Mouse (Mus musculus) kidney, embryonic 15.5 days (tissue): ENCODE measurements at regions not wholly inside any gene's neighbourhood (a gene's known extent, or its start where the extent isn't known, plus 50 kb on each side); places are given as distances from the start of the nearest gene placed in this dataset.

Experiments used
- ATAC-seq: fragments of 200-750 bp; cut with Nextera tagmentation; replicated peaks from 2 replicates; pipeline ENCODE4 v1.8.0; 2017; ENCODE audit warnings: moderate TSS enrichment; ENCODE audit not compliant: low FRiP score
- H3K27ac ChIP-seq: fragments of 300-500 bp; sonication (generic); 2 replicates; pipeline ENCODE4 v1.5.1; 2015; ENCODE audit warnings: mild to moderate bottlenecking, inconsistent platforms
- H3K27me3 ChIP-seq: fragments of 300-500 bp; sonication (generic); 2 replicates; pipeline ENCODE4 v1.6.1; 2015; ENCODE audit warnings: inconsistent platforms
- H3K36me3 ChIP-seq: fragments of 300-500 bp; sonication (generic); 2 replicates; pipeline ENCODE4 v1.6.1; 2015; ENCODE audit warnings: inconsistent platforms
- H3K4me1 ChIP-seq: fragments of 300-500 bp; sonication (generic); 2 replicates; pipeline ENCODE4 v1.6.1; 2015; ENCODE audit warnings: inconsistent platforms
- H3K4me2 ChIP-seq: fragments of 300-500 bp; sonication (generic); 2 replicates; pipeline ENCODE4 v1.6.1; 2015; ENCODE audit warnings: moderate library complexity, mild to moderate bottlenecking, inconsistent platforms
- H3K4me3 ChIP-seq: fragments of 300-500 bp; sonication (generic); replicated peaks from 2 replicates; pipeline ENCODE4 v1.5.1; 2015; ENCODE audit warnings: mild to moderate bottlenecking, inconsistent platforms
- H3K9ac ChIP-seq: fragments of 300-500 bp; sonication (generic); 2 replicates; pipeline ENCODE4 v1.6.1; 2015; ENCODE audit warnings: mild to moderate bottlenecking, inconsistent platforms
- H3K9me3 ChIP-seq: fragments of 300-500 bp; sonication (generic); replicated peaks from 2 replicates; pipeline ENCODE4 v1.6.1; 2016; ENCODE audit warnings: inconsistent platforms
- WGBS: fragments of 180-500 bp; shearing (Covaris S2); methylation state at CpG from one replicate; pipeline ENCODE4 v1.1.7; 2015; ENCODE audit warnings: mixed read lengths; 5-methylcytosine and 5-hydroxymethylcytosine counted together

DNA sequence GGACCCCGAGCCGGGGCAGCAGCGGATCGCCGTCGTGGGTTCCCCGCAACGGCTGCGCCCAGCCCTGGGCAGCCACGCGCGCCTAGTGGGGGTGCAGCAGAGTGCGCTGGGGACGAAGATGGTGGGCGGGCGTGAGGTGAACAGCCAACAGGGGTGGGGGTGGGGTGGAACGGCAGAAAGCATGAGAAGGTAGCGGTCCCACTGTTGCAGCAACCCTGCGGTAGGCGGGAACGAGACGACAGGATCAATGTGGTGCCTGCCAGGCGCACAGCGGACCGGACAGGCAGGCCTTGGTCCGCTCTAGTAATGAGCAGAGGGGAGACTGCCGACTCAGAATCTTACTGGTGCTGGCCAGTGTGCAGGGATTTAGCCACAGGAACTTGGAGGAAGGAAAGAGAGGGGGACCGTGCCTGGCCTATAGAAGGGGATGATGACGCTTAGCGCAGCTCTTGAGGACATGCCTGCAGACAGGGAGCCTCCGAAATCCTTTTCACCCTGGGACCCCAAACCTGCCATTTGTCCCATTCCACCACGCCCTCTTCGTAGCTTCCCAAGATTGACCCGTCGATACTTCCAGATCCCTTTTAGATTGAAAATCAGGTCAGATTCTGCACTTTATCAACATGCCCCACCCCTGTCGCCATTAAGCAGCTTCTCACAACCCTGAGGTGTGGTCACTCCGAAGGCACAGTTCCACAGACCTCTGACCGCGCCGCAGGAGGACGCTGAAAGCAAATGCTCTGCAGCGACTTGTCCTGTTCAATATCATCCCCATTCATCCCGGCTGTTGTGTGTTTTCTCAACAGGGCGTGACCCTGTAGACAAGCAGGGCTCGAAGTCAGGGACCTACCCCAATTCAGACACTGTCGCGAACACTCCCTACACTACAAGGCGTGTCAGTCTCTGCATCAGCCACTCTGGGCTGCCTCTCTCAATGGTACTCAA is 177.4 kb upstream of the Topaz1 start:
- H3K27me3 ChIP-seq, result peaks cover 90% of the 10 kb centered on the region
- H3K9me3 ChIP-seq, result no peaks in the 10 kb centered on the region
- no peak for ATAC-seq
- WGBS, result under 1% methylated on average over 48 of the region's 48 CpGs
- H3K36me3 ChIP-seq, result no peaks in the 10 kb centered on the region
- no peak overlapping the region for H3K27ac ChIP-seq
- H3K9ac ChIP-seq, result no peak overlapping the region
- H3K4me2 ChIP-seq, result peak overlapping the region; percentile 76
- peaks cover 38% of the 10 kb centered on the region for H3K4me1 ChIP-seq
- H3K4me3 ChIP-seq, result peak overlapping the region; percentile 38

DNA sequence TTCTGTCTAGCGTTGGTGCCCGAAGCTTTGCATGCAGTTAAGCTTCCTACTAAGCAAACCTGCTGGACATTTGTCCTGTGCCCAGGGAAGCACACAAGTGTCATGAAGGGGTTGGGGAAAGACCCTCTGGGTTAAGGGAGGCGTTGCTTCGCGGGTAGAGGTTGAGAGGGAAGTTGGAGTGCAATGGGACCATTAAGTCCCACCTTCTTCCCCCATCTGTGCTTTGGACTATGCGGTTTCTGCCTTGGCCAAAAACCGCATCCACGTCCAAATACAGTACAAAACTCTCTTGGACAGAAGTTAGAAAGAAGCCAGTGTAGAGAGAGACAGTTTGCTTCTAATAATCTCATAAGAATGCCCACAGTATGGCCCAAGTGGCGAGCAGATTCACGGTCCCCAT is 176.1 kb upstream of the Topaz1 start:
- Histone ChIP-seq H3K4me1 (peaks cover 38% of the 10 kb centered on the region), H3K9me3 (no peaks in the 10 kb centered on the region), H3K4me3 (0 out of 2 replicates have a peak overlapping the region, but pooled peaks have one; percentile 58), H3K27me3 (peaks cover 95% of the 10 kb centered on the region), H3K27ac (no peak overlapping the region), H3K9ac (no peak overlapping the region), H3K4me2 (peak overlapping the region; percentile 96), H3K36me3 (no peaks in the 10 kb centered on the region)
- ATAC-seq, result no peak
- 5% methylated on average over 10 of the region's 10 CpGs for WGBS

DNA sequence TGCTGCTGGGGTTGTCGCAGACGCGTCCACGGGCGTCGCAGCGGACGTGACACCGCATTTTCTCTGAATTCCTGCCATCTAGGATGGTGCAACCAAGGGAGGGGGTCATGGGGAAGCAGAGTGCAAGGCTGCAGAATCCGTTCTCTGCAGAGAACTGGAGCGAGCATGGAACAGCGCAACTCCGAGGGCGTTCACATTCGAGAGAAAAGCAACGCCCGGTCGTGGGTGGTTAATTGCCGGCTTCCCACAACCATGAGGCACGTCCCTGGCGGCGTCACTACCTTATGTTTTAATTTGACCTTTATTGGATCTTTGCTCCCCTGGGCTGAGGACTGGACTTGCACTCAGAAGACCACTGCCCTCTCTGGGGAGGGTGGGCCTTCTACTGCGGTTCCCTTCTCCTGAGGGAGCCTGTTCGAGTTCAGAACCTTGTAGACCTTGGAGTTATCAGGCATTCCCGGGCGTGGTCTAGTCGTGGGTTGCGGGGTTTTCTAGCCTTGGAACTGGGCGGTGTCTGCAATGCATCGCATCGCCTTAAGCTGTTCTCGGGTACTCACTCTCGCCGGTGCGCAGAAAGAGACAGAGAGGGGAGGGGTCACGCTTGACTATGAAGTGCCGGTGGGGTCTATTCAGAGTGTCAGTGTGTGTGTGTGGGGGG is 175.6 kb upstream of the Topaz1 start:
- peak; percentile 14 for ATAC-seq
- Histone ChIP-seq H3K9me3 (no peaks in the 10 kb centered on the region), H3K36me3 (no peaks in the 10 kb centered on the region), H3K27me3 (peaks cover 97% of the 10 kb centered on the region), H3K4me1 (peaks cover 38% of the 10 kb centered on the region), H3K4me3 (peak overlapping the region; percentile 58), H3K9ac (no peak overlapping the region), H3K4me2 (peak overlapping the region; percentile 96), H3K27ac (no peak overlapping the region)
- 1% methylated on average over 36 of the region's 37 CpGs for WGBS

- ATAC-seq, result peak; percentile 92
- Histone ChIP-seq H3K9me3 (no peaks in the 10 kb centered on the region), H3K9ac (peak overlapping the region; percentile 35), H3K36me3 (no peaks in the 10 kb centered on the region), H3K27me3 (peaks cover 97% of the 10 kb centered on the region), H3K4me2 (peak overlapping the region; percentile 96), H3K27ac (no peak overlapping the region), H3K4me3 (peak overlapping the region; percentile 58), H3K4me1 (peaks cover 38% of the 10 kb centered on the region)
- under 1% methylated on average over 68 of the region's 68 CpGs for WGBS
These were observed 174.9 kb upstream of the Topaz1 start for GRCm38 (mm10) chr9:122572060-122572835.

- no peak for ATAC-seq
- Histone ChIP-seq H3K4me2 (peak overlapping the region; percentile 96), H3K9me3 (no peaks in the 10 kb centered on the region), H3K4me1 (peaks cover 38% of the 10 kb centered on the region), H3K27ac (no peak overlapping the region), H3K27me3 (peaks cover 95% of the 10 kb centered on the region), H3K36me3 (no peaks in the 10 kb centered on the region), H3K4me3 (peak overlapping the region; percentile 58), H3K9ac (peak overlapping the region; percentile 35; the same call in 1 of the 2 replicates)
- 2% methylated on average over 13 of the region's 13 CpGs for WGBS
These were observed 174.3 kb upstream of the Topaz1 start for GRCm38 (mm10) chr9:122572836-122573267.

DNA sequence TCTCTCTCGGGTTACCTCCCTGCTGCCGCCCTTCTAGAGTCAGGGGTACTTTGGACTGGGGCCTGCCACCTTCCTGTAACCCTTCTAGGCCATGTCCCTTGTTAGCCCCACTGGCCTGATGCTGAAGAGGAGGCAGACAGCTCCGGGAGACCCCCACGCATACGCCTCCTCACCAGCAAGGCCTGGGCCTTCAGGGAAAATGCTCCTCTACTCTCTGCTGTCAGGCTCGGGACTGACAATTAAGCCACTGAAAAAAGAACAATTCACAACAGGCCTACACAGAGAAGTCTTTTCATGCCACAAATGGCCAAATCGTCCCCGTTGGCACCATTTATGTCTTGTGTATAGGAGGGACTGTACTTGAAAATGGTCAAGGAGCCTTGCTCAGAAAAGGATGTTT is 161.9 kb upstream of the Topaz1 start:
- H3K4me1 ChIP-seq, result no peaks in the 10 kb centered on the region
- H3K4me2 ChIP-seq, result no peak overlapping the region
- H3K9ac ChIP-seq, result no peak overlapping the region
- H3K9me3 ChIP-seq, result no peaks in the 10 kb centered on the region
- H3K27ac ChIP-seq, result no peak overlapping the region
- no peak overlapping the region for H3K4me3 ChIP-seq
- WGBS, result 60% methylated on average over 8 of the region's 8 CpGs
- ATAC-seq, result no peak
- H3K36me3 ChIP-seq, result no peaks in the 10 kb centered on the region
- H3K27me3 ChIP-seq, result 0 out of 2 replicates have a peak, but pooled peaks cover 3% of the 10 kb centered on the region

DNA sequence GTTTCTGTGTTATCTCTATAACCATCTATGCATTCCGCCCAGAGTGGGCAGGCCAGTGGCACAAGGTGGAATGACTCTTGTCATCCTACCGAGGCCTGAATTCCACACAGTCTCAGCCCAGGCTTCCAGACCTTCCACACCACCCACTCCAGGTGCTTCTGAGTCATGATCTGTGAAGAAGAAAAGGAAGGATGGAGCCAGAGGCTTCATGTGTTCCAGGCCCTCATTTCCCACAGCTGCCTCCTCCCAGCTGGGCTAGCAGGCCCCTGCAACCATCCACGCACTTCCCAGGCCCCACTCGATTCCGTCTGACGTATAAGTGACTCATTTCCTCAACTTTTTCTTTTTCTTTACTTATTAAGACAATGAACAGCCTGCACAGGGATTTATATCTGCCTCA is 160.7 kb upstream of the Topaz1 start:
- Histone ChIP-seq H3K4me3 (no peak overlapping the region), H3K36me3 (no peaks in the 10 kb centered on the region), H3K9me3 (no peaks in the 10 kb centered on the region), H3K4me1 (no peaks in the 10 kb centered on the region), H3K9ac (no peak overlapping the region), H3K4me2 (no peak overlapping the region), H3K27me3 (0 out of 2 replicates have a peak, but pooled peaks cover 7% of the 10 kb centered on the region), H3K27ac (no peak overlapping the region)
- ATAC-seq, result no peak
- 80% methylated on average over 6 of the region's 6 CpGs for WGBS

DNA sequence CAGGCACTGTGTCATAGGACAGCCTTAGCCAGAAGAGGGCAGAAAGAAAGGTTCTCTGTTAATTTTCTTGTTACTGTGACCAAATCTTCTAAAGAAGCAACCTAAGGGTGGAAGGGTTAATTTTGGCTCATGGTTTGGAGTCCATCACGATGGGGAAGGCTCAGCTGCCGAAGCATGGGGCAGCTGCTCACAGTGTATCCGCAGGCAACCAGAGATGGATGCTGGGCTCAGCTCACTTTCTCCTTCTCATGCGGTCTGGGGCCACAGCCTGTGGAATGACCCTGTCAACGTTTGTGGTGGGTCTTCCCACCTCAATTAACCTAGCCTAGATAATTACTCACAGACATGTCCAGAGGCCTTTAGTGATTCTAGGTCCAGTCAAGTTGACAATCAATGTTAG is 160.2 kb upstream of the Topaz1 start:
- no peaks in the 10 kb centered on the region for H3K9me3 ChIP-seq
- H3K4me3 ChIP-seq, result no peak overlapping the region
- H3K27ac ChIP-seq, result no peak overlapping the region
- WGBS, result 60% methylated on average over 5 of the region's 5 CpGs
- no peaks in the 10 kb centered on the region for H3K4me1 ChIP-seq
- H3K9ac ChIP-seq, result no peak overlapping the region
- peaks cover 7% of the 10 kb centered on the region; the same call in 1 of the 2 replicates for H3K27me3 ChIP-seq
- H3K4me2 ChIP-seq, result no peak overlapping the region
- no peaks in the 10 kb centered on the region for H3K36me3 ChIP-seq
- no peak for ATAC-seq

- H3K9me3 ChIP-seq, result no peaks in the 10 kb centered on the region
- no peak overlapping the region for H3K27ac ChIP-seq
- H3K4me3 ChIP-seq, result no peak overlapping the region
- no peak for ATAC-seq
- H3K36me3 ChIP-seq, result no peaks in the 10 kb centered on the region
- peaks cover 16% of the 10 kb centered on the region for H3K27me3 ChIP-seq
- no peaks in the 10 kb centered on the region for H3K4me1 ChIP-seq
- 78% methylated on average over 8 of the region's 8 CpGs for WGBS
- H3K9ac ChIP-seq, result no peak overlapping the region
- H3K4me2 ChIP-seq, result no peak overlapping the region
These were observed 158.9 kb upstream of the Topaz1 start for GRCm38 (mm10) chr9:122588246-122588645.

GRCm38 (mm10) chr9:122592820-122593615 is 154.1 kb upstream of the Topaz1 start:
- Histone ChIP-seq H3K36me3 (no peaks in the 10 kb centered on the region), H3K27me3 (peaks cover 55% of the 10 kb centered on the region), H3K4me2 (no peak overlapping the region), H3K4me1 (peaks cover 6% of the 10 kb centered on the region; the same call in 1 of the 2 replicates), H3K27ac (no peak overlapping the region), H3K4me3 (no peak overlapping the region), H3K9ac (no peak overlapping the region), H3K9me3 (no peaks in the 10 kb centered on the region)
- no peak for ATAC-seq
- 21% methylated on average over 7 of the region's 7 CpGs for WGBS
